Mouse (Mus musculus): ENCODE measurements around the gene Pcsk6.

- no peak for TF ChIP-seq CTCF (IDR thresholded peaks at IDR 0.05; ENCODE audit: insufficient read depth, low read length)
- no peak for TF ChIP-seq POLR2A (IDR thresholded peaks at IDR 0.05; ENCODE audit: borderline replicate concordance, extremely low read depth, low read depth, low read length)
Observed at GRCm38 (mm10) chr7:65817564-65817963, 44.0 kb upstream of the Pcsk6 start.
